Mouse (Mus musculus) frontal cortex, adult 2 months (tissue): ENCODE data around the gene 4930523C07Rik. TPM values are rescaled to one million over a fixed set of nuclear protein-coding genes. Genes with fewer than 3 reads are reported as not detected.

ENCODE experiments used
- DNase-seq, 2 experiments: peaks; one replicate each; pipeline ENCODE4 v3.0.0; 2022; ENCODE audit warnings: low spot score in 1 of 2; ENCODE audit errors: extremely low spot score in 1 of 2
- polyA plus RNA-seq: library from polyadenylated mRNA; depleted of rRNA; stranded (reverse); fragments of >200 nt; gene quantifications from 2 replicates; pipeline ENCODE4 v1.2.3, GENCODE M21; 2012; rRNA removed

4930523C07Rik gene
- polyA plus RNA-seq, 1 experiment, result 1.6 TPM

DNA sequence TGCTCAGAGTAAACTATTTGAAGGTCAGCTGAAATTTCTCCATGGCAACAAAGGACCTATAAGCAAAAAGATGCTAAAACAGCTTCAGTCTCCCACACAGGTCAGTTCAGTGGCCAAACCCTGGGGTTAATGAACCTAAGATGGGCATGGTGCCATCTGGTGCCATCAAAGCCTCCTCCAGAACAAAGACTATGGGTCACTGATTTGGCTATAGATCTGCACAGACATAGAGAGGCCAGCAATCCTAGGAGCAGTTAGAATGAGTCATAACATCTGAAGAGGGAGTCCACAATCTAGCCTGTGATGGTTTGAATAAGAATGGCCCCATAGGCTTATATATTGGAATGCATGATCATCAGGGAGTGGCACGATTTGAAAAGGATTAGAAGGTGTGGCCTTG is 40.1 kb downstream of the 4930523C07Rik start:
- DNase-seq, result no peak

GRCm38 (mm10) chr1:160086651-160087050 is 42.5 kb downstream of the 4930523C07Rik start:
- no peak for DNase-seq

- peak in 1 of 2 experiments; percentile 28 for DNase-seq
These were observed 55.6 kb downstream of the 4930523C07Rik start for GRCm38 (mm10) chr1:160099659-160100302.

- peak in 1 of 2 experiments; percentile 50 for DNase-seq
These were observed 56.8 kb downstream of the 4930523C07Rik start for GRCm38 (mm10) chr1:160100996-160101395.

DNA sequence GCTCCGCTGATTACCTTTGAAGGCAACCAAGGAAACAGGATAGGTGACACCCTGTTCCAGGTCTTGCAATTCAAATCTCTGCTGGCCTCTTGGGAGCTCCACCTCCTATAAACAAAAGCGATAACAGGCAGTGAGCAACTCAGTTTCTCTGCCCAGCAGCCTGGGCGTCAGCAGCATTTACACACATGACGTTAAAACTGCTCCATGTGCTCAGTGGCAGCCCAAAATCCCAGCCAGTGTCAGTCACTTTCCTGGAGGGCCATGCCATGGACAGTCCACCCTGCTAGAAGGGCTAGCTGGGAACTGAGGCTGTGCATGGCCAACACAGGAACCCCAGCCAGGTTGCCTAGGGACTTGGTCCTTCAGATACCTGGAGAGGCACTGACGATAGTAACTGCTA is 61.2 kb downstream of the 4930523C07Rik start:
- DNase-seq, result no peak

DNA sequence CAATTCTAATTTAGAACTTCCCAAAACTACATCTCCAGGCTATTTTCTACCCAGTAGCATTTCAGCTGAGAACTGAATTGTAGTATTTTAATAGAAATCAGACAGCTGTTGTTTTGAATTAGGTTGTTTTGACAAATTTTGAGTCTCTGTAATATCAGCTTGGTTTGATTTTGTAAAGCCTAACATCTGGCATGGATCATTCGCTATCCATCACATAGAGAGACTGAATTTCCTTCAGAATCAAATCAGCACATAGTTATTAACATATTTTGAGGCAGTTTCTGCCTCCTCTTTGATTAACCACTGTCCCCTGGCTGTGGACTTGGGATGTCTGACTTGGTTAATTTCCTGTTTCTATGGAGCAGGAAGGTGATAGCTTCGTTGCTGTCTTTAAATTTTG is 64.4 kb downstream of the 4930523C07Rik start:
- DNase-seq, result no peak

DNA sequence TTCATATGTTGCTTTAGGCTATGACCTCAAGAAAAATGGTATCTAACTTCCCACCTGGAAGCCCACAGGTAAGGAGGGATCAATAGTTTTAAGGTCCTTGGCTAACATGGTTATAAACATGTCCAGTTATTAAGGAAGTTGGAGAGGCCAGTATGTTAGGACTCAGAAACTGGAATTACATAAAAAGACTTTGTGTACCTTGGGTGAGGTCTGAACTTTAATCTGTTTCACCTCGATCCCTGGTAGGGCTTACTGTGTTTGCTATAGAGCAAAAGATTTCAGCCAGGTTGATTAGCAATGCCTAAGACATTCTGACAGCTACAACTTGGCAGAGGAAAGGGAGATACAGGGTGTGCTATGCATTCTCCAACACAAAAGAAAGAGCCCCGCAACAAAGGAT is 79.8 kb downstream of the 4930523C07Rik start:
- no peak for DNase-seq

Other genes starting within 250 kb of the 4930523C07Rik start
- gene Tnn, start 109.2 kb downstream of the 4930523C07Rik start, polyA plus RNA-seq, result 0.12 and 0.15 TPM in 2 replicates
- 54.2 and 56.7 TPM in 2 replicates for gene Mrps14, start 150.8 kb downstream of the 4930523C07Rik start, polyA plus RNA-seq
- 56.7 and 61.8 TPM in 2 replicates for gene Cacybp, start 168.5 kb downstream of the 4930523C07Rik start, polyA plus RNA-seq